Mouse (Mus musculus) hindbrain, embryonic 11.5 days (tissue): ENCODE measurements around the gene Dazap1. TPM values are rescaled to one million over a fixed set of nuclear protein-coding genes. Genes with fewer than 3 reads are reported as not detected.

Experiments used
- ATAC-seq: fragments of 200-750 bp; cut with Nextera tagmentation; 2 replicates; pipeline ENCODE4 v1.8.0; 2017; ENCODE audit warnings: mild to moderate bottlenecking, moderate TSS enrichment, moderate library complexity; ENCODE audit not compliant: low FRiP score
- DNase-seq: peaks from one replicate; pipeline ENCODE4 v3.0.0-alpha.2; 2015; ENCODE audit warnings: low spot score
- H3K27ac ChIP-seq: fragments of 300-500 bp; sonication (generic); 2 replicates; pipeline ENCODE4 v1.5.1; 2014; ENCODE audit warnings: mild to moderate bottlenecking, low read depth, low read length
- H3K27me3 ChIP-seq: fragments of 300-500 bp; sonication (generic); 2 replicates; pipeline ENCODE4 v1.6.1; 2014; ENCODE audit warnings: mild to moderate bottlenecking, low read length, moderate library complexity, mixed read lengths; ENCODE audit not compliant: control insufficient read depth, insufficient read depth
- H3K36me3 ChIP-seq: fragments of 300-500 bp; sonication (generic); 2 replicates; pipeline ENCODE4 v1.6.1; 2014; ENCODE audit warnings: mild to moderate bottlenecking, low read length, moderate library complexity, mixed read lengths; ENCODE audit not compliant: control insufficient read depth, insufficient read depth
- H3K4me1 ChIP-seq: fragments of 300-500 bp; sonication (generic); replicated peaks from 2 replicates; pipeline ENCODE4 v1.6.1; 2014; ENCODE audit warnings: low read length, mixed read lengths; ENCODE audit not compliant: control insufficient read depth, insufficient read depth
- H3K4me2 ChIP-seq: fragments of 300-500 bp; sonication (generic); replicated peaks from 2 replicates; pipeline ENCODE4 v1.6.1; 2014; ENCODE audit warnings: mild to moderate bottlenecking, low read depth, low read length
- H3K4me3 ChIP-seq: fragments of 300-500 bp; sonication (generic); 2 replicates; pipeline ENCODE4 v1.5.1; 2014; ENCODE audit warnings: low read depth, low read length
- H3K9ac ChIP-seq: fragments of 300-500 bp; sonication (generic); 2 replicates; pipeline ENCODE4 v1.6.1; 2014; ENCODE audit warnings: low read depth, low read length
- H3K9me3 ChIP-seq: fragments of 300-500 bp; sonication (generic); 2 replicates; pipeline ENCODE4 v1.6.1; 2016; ENCODE audit warnings: low read length; ENCODE audit not compliant: control insufficient read depth
- WGBS: fragments of 180-500 bp; shearing (Covaris S2); extraction: QIAGEN DNeasy Blood & Tissue Kit; methylation state at CpG from one replicate; pipeline ENCODE4 v1.1.7; 2014; 5-methylcytosine and 5-hydroxymethylcytosine counted together
- polyA plus RNA-seq: library from polyadenylated mRNA; unstranded; fragments of >200 nt; fragmentation: Nextera tagmentation; extraction: Ambion mirVana; gene quantifications from 2 replicates; pipeline ENCODE4 v1.2.1, GENCODE M21; 2014

The Dazap1 gene
- polyA plus RNA-seq, 1 experiment from 2014 or later, result 46.8 TPM

DNA sequence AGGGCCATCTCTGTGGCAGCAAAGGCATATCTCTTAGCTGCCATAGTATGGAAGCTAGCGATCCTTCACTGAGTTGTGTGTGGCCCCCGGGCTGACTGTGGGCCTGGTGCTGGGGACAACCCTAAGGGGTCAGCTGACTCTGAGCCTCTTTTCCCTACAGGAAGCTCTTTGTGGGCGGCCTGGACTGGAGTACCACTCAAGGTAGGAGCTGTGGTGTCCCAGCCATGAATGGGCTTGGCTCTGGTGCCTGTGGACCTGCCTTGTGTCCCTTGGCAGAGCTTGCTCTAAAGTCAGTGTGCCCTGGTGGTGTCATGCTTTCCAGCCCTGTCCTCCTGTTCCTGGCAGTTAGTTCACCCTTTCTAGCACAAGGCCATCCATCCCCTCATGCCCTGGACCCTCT lies 12.6 kb downstream of the Dazap1 start:
- 89% methylated on average over 3 of the region's 3 CpGs for WGBS
- H3K36me3 ChIP-seq, result peaks cover 12% of the 10 kb centered on the region; the same call in 1 of the 2 replicates
- no peak overlapping the region for H3K27ac ChIP-seq
- H3K27me3 ChIP-seq, result no peaks in the 10 kb centered on the region
- no peak for ATAC-seq
- H3K9me3 ChIP-seq, result no peaks in the 10 kb centered on the region
- DNase-seq, result no peak
- H3K4me3 ChIP-seq, result no peak overlapping the region
- H3K9ac ChIP-seq, result no peak overlapping the region
- H3K4me2 ChIP-seq, result no peak overlapping the region
- no peaks in the 10 kb centered on the region; the same call in 1 of the 2 replicates for H3K4me1 ChIP-seq

DNA sequence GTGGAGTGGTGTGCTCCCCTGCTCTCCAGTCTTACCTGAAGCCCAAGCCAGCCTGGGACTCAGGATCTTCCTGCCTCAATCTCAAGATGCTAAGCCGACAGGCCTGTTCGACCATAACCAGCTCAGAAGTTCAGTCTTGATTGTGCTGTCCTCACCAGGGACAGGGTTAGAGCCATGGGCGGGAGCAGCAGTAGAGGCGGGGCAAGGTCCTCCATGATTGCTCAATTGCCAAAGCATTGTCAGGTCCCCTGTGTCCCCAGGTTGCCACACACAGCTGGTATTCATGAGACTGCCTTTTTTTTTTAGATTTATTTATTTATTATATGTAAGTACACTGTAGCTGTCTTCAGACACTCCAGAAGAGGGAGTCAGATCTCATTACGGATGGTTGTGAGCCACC lies 15.0 kb downstream of the Dazap1 start:
- Histone ChIP-seq H3K27ac (no peak overlapping the region), H3K9me3 (no peaks in the 10 kb centered on the region), H3K4me2 (no peak overlapping the region), H3K27me3 (no peaks in the 10 kb centered on the region), H3K36me3 (peaks cover 14% of the 10 kb centered on the region), H3K4me1 (no peaks in the 10 kb centered on the region), H3K9ac (no peak overlapping the region), H3K4me3 (no peak overlapping the region)
- 86% methylated on average over 4 of the region's 5 CpGs for WGBS
- no peak for ATAC-seq
- no peak for DNase-seq

DNA sequence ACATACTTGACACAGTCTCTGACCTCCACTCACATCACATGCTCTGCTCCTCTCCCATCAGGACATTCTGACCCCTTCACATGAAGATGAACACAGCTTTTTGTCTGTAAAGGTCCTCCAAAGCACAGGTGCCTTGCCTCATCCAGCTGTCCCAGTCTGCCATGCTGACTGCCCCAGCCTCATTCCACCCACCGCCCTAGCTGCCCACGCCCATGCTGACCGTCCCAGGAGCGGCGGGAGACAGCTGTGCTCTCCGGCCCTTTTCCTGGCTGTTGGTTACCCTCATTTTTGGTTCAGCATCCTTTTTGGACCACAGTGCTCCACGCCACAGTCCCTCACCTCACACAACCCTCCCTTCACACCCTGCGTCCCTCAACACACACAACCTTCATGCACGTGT lies 17.1 kb downstream of the Dazap1 start:
- Histone ChIP-seq H3K9ac (no peak overlapping the region), H3K27ac (no peak overlapping the region), H3K4me2 (no peak overlapping the region), H3K4me1 (no peaks in the 10 kb centered on the region), H3K4me3 (no peak overlapping the region), H3K36me3 (peaks cover 16% of the 10 kb centered on the region), H3K9me3 (no peaks in the 10 kb centered on the region), H3K27me3 (no peaks in the 10 kb centered on the region)
- WGBS, result 95% methylated on average over 9 of the region's 9 CpGs
- no peak for DNase-seq
- no peak for ATAC-seq

DNA sequence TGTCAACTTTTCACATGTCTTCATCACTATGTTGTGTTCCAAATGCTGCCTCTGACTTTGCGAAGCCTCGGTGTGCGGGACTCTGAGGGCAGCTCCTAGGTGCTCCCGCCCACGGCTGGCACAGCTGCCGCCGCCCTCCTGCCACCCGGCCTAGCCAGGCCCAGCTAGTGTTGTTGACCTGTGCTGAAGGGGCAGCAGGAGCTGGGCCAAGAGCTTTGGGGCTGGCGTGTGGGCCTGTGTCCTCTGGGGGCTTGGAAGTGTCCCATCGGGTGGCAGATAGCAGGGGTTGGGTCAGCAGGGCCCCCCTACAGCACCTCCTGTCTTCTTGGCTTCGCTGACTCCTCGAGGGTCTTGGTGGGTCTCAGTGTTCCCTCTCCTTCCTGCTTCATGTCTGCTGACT lies 18.0 kb downstream of the Dazap1 start:
- 93% methylated on average over 12 of the region's 12 CpGs for WGBS
- Histone ChIP-seq H3K9ac (no peak overlapping the region), H3K36me3 (peaks cover 19% of the 10 kb centered on the region)

DNA sequence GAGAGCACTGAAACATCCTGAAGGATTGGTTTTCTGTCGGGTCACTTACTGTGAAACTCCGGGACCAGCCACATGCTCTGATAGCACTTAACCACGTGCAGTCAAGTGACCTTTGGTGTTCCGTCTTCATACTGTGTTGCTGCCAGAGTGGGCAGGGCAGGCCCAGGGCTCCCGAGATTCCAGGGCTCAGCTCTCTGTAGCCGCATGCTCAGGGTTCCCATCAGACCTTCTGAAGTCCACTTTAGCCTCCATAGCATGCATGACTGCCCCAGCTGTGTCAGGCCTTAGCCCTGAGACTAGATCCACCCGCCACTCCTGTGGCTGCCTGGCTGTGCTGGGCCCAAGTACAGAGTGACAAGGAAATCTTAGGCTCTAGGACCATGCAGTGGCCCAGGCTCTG lies 20.0 kb downstream of the Dazap1 start:
- no peak for ATAC-seq
- Histone ChIP-seq H3K27ac (peak overlapping the region; percentile 51; the same call in 1 of the 2 replicates), H3K4me2 (no peak overlapping the region), H3K9me3 (no peaks in the 10 kb centered on the region), H3K4me3 (no peak overlapping the region), H3K36me3 (peaks cover 21% of the 10 kb centered on the region), H3K4me1 (no peaks in the 10 kb centered on the region), H3K9ac (no peak overlapping the region), H3K27me3 (no peaks in the 10 kb centered on the region)
- no peak for DNase-seq
- WGBS, result 84% methylated on average over 7 of the region's 7 CpGs

More for the DNA sequence above, 18.0 kb downstream of the Dazap1 start:
- ATAC-seq (no peak), DNase-seq (no peak)
- Histone ChIP-seq H3K9me3 (no peaks in the 10 kb centered on the region), H3K27ac (no peak overlapping the region), H3K27me3 (no peaks in the 10 kb centered on the region), H3K4me3 (no peak overlapping the region), H3K4me1 (no peaks in the 10 kb centered on the region), H3K4me2 (no peak overlapping the region)

DNA sequence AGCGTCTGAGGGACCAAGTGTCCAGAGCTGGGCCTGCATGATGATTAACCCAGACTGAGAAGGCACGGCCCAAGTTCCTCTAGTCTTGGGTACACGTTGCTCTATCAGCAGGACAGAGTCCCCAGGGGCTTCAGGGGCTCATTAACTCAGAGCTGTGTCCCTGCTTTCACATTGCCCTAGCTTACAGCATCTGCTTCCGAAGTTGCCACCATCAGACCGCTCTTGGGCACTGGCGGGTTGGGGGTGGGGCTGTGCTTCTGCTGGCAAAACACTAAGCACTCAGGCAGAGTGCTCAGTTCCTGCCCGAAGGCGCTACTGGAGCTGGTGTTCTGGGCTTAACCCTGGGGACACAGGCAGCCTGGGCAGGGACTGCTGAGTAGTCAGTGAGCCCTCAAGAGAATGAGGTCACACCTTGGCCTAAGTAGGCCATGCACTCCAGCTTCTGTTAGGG lies 20.7 kb downstream of the Dazap1 start:
- WGBS, result 77% methylated on average over 8 of the region's 8 CpGs
- Histone ChIP-seq H3K27ac (peak overlapping the region; percentile 51; the same call in 1 of the 2 replicates), H3K4me3 (no peak overlapping the region), H3K9ac (no peak overlapping the region), H3K27me3 (no peaks in the 10 kb centered on the region), H3K9me3 (no peaks in the 10 kb centered on the region), H3K36me3 (peaks cover 25% of the 10 kb centered on the region), H3K4me1 (no peaks in the 10 kb centered on the region), H3K4me2 (no peak overlapping the region)
- DNase-seq (no peak), ATAC-seq (peak; percentile 28; the same call in 1 of the 2 replicates)

DNA sequence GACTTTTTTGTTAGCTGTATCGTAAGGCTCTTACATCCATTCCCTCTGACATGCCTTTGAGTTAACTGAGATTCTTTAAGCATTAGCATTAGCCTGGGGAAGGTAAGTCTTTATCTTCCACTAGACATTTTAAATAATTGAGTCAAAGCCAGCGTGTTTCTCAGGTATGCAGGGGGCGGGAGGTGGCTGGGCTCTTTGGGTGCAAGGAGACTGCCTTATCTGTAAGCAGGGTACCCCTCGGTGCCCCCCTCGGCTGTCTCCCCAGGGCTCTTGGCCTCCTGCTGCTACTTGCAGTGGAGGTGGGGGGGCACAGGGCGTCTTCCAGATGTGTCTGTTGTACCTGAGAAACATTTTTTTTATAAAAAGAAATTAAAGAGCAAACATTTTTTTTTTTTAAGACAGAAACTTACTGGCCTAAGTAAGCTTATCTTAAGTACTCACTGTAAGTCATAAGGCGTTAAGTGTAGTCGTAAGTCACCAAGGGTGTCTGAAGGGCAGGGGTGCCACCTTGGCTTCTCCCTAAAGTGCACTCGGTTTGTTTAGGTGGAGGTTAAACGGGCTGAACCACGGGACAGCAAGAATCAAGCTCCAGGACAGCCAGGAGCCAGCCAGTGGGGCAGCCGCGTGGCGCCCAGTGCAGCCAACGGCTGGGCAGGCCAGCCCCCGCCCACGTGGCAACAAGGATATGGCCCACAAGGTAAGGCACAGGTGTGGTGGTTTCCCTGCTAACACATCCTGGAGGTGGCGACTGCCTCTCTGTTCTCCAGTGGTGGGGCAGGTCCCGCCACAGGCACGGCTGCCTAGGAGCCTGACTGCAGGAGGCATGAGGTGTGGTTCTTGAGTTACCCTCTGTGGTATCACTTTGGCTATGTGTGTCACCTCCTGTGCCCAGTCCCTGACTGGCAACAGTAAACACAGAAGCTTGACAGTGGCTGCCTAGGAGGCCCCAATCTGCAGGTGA lies 21.5 kb downstream of the Dazap1 start:
- Histone ChIP-seq H3K9ac (no peak overlapping the region), H3K36me3 (peaks cover 26% of the 10 kb centered on the region), H3K27ac (no peak overlapping the region), H3K4me1 (no peaks in the 10 kb centered on the region), H3K27me3 (no peaks in the 10 kb centered on the region), H3K9me3 (no peaks in the 10 kb centered on the region), H3K4me3 (no peak overlapping the region), H3K4me2 (no peak overlapping the region)
- ATAC-seq (no peak), DNase-seq (no peak)
- 94% methylated on average over 20 of the region's 20 CpGs for WGBS

DNA sequence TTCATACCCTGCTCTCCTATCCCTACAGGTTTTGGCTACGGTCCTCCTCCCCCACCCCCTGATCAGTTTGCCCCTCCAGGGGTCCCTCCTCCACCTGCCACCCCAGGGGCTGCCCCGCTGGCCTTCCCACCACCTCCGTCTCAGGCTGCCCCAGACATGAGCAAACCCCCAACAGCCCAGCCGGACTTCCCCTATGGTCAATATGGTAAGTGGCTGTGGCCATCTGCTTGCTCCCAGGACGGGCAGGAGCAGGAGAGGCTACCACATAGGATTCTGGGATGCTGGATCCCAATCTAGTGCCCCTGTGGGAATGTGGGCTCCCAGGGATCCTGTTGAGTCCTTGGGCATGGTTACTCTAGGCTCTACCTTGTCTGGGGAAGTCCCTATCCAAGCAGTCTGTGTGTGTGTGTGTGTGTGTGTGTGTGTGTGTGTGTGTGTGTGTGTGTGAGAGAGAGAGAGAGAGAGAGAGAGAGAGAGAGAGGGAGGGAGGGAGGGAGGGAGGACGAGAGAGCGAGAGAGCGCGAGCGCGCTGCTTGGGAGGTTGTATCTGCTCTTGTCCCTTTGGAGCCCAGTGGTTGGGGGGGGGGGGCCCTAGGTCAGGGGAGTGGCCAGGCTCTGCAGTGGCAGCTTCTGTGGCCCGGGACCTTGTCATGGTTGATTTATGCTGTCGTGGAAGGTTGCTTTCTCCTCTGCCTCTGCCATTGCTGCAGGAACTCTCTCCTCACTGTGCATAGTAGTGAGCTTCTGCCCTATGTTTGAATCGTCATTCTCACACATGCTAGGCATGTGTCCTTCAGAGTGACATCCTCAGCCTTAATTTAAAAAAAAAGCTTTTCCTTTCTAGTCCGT lies 24.2 kb downstream of the Dazap1 start:
- Histone ChIP-seq H3K4me2 (no peak overlapping the region), H3K4me3 (no peak overlapping the region), H3K27ac (no peak overlapping the region), H3K27me3 (no peaks in the 10 kb centered on the region), H3K9me3 (no peaks in the 10 kb centered on the region), H3K4me1 (no peaks in the 10 kb centered on the region), H3K9ac (no peak overlapping the region), H3K36me3 (peaks cover 12% of the 10 kb centered on the region)
- DNase-seq (no peak), ATAC-seq (no peak)
- WGBS, result 75% methylated on average over 9 of the region's 15 CpGs
